Mouse (Mus musculus) bone marrow, adult 2 months (tissue): Measurements from ENCODE around the gene D430019H16Rik. TPM values are rescaled to one million over a fixed set of nuclear protein-coding genes. Genes with fewer than 3 reads are reported as not detected.

ENCODE experiments used
- H3K27ac ChIP-seq: fragments of 200-500 bp; 2 replicates; pipeline ENCODE4 v1.5.1; 2012; ENCODE audit warnings: low read depth, mild to moderate bottlenecking, control low read depth, inconsistent platforms, low read length; ENCODE audit not compliant: control insufficient read depth, poor library complexity, insufficient read depth
- H3K4me1 ChIP-seq: fragments of 200-500 bp; 2 replicates; pipeline ENCODE4 v1.6.1; 2011; ENCODE audit warnings: low read length; ENCODE audit not compliant: control insufficient read depth, insufficient read depth
- H3K4me3 ChIP-seq: fragments of 200-500 bp; replicated peaks from 2 replicates; pipeline ENCODE3; 2011; ENCODE audit warnings: mild to moderate bottlenecking, low read depth, low read length, control low read depth; ENCODE audit not compliant: control insufficient read depth
- CTCF ChIP-seq: fragments of 200-500 bp; IDR thresholded peaks from 2 replicates; pipeline ENCODE4 v1.5.1; 2011; ENCODE audit warnings: low read length, control low read depth; ENCODE audit not compliant: control insufficient read depth, insufficient read depth
- POLR2A ChIP-seq: fragments of 200-500 bp; IDR thresholded peaks from 2 replicates; pipeline ENCODE4 v1.6.1; 2011; ENCODE audit warnings: low read depth, mild to moderate bottlenecking, control low read depth, low read length, borderline replicate concordance; ENCODE audit not compliant: control insufficient read depth
- WGBS: fragments of 180-500 bp; shearing (Covaris S2); methylation state at CpG from one replicate; pipeline ENCODE4 v1.1.7; 2018; 5-methylcytosine and 5-hydroxymethylcytosine counted together
- polyA plus RNA-seq: library from polyadenylated mRNA; stranded (reverse); fragments of >200 nt; gene quantifications from 2 replicates; pipeline ENCODE4 v1.2.4, GENCODE M21; 2011; ENCODE audit warnings: low replicate concordance; ENCODE audit not compliant: missing spikeins, insufficient read depth, insufficient read length

D430019H16Rik gene
- polyA plus RNA-seq, 1 experiment, result not detected

GRCm38 (mm10) chr12:105438259-105438658, 15.4 kb upstream of the D430019H16Rik start:
- H3K4me3 ChIP-seq, result no peak overlapping the region
- WGBS, result 62% methylated on average over 5 of the region's 5 CpGs
- no peak for TF ChIP-seq CTCF
- no peak for TF ChIP-seq POLR2A
- H3K27ac ChIP-seq, result no peak overlapping the region
- H3K4me1 ChIP-seq, result no peaks in the 10 kb centered on the region

- Histone ChIP-seq H3K4me1 (no peaks in the 10 kb centered on the region), H3K4me3 (no peak overlapping the region), H3K27ac (no peak overlapping the region)
- TF ChIP-seq CTCF, result no peak
- TF ChIP-seq POLR2A, result no peak
- 70% methylated on average over 6 of the region's 6 CpGs for WGBS
Observed at GRCm38 (mm10) chr12:105439976-105440375, 13.7 kb upstream of the D430019H16Rik start.

GRCm38 (mm10) chr12:105443569-105443968, 10.1 kb upstream of the D430019H16Rik start:
- TF ChIP-seq POLR2A, result no peak
- TF ChIP-seq CTCF, result no peak
- no peak overlapping the region for H3K27ac ChIP-seq

GRCm38 (mm10) chr12:105445767-105446166, 7.9 kb upstream of the D430019H16Rik start:
- Histone ChIP-seq H3K4me1 (peaks cover 1% of the 10 kb centered on the region), H3K27ac (no peak overlapping the region), H3K4me3 (no peak overlapping the region)
- 9% methylated on average over 6 of the region's 6 CpGs for WGBS
- no peak for TF ChIP-seq POLR2A
- TF ChIP-seq CTCF, result no peak

More at GRCm38 (mm10) chr12:105443569-105443968, 10.1 kb upstream of the D430019H16Rik start:
- peaks cover 1% of the 10 kb centered on the region for H3K4me1 ChIP-seq
- 72% methylated on average over 5 of the region's 5 CpGs for WGBS
- H3K4me3 ChIP-seq, result no peak overlapping the region

- H3K4me1 ChIP-seq, result peaks cover 1% of the 10 kb centered on the region
- TF ChIP-seq CTCF (no peak), POLR2A (no peak)
- 63% methylated on average over 4 of the region's 4 CpGs for WGBS
- H3K4me3 ChIP-seq, result no peak overlapping the region
- H3K27ac ChIP-seq, result no peak overlapping the region
Observed at GRCm38 (mm10) chr12:105449239-105449638, 4.4 kb upstream of the D430019H16Rik start.

- TF ChIP-seq POLR2A, result no peak
- no peak for TF ChIP-seq CTCF
- Histone ChIP-seq H3K4me1 (no peaks in the 10 kb centered on the region), H3K27ac (no peak overlapping the region), H3K4me3 (no peak overlapping the region)
- 10% methylated on average over 21 of the region's 21 CpGs for WGBS
Observed at GRCm38 (mm10) chr12:105454258-105455062, 804 bp downstream of the D430019H16Rik start.

- TF ChIP-seq CTCF (no peak), POLR2A (no peak)
- Histone ChIP-seq H3K4me3 (no peak overlapping the region), H3K27ac (no peak overlapping the region), H3K4me1 (no peaks in the 10 kb centered on the region)
- WGBS, result 25% methylated on average over 4 of the region's 4 CpGs
Observed at GRCm38 (mm10) chr12:105455063-105455559, 1.5 kb downstream of the D430019H16Rik start.

- 88% methylated on average over 6 of the region's 6 CpGs for WGBS
- Histone ChIP-seq H3K4me1 (no peaks in the 10 kb centered on the region), H3K27ac (no peak overlapping the region), H3K4me3 (no peak overlapping the region)
- TF ChIP-seq POLR2A (no peak), CTCF (no peak)
Observed at GRCm38 (mm10) chr12:105458791-105459190, 5.1 kb downstream of the D430019H16Rik start.
